Mouse (Mus musculus): ENCODE results near the gene Slc25a29.
A peak's percentile ranks its signal among the peaks of the same experiment; 100 is the strongest.

Slc25a29 gene

DNA sequence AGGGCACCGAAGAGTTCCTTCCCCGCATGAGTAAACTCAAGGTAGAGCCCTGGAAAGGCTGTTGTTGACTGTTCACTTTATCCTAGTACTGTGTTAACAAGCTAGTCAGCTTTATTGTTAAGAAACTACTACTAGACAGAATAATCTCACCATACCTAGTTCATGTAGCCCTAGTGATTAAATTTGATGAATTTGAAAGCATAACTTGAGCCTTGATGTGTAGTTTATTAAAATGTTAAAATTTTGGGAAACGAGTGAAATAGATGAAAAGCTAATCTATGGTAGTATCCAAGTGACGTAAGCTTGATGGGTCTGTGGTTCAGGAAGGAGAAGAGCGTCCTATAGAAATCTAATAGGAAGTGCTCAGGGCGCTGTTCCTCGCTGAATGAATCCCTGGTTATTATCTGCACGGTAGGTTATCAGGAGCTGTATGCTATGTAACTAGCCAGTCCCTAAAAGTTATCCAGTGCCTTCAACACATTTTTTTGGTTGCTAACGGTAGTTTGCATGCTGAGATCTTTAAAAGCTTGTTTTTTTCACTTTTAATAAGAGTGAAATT is 40.6 kb downstream of the Slc25a29 start:
- no peak for DNase-seq (ENCODE audit: low read depth, low spot score)

DNA sequence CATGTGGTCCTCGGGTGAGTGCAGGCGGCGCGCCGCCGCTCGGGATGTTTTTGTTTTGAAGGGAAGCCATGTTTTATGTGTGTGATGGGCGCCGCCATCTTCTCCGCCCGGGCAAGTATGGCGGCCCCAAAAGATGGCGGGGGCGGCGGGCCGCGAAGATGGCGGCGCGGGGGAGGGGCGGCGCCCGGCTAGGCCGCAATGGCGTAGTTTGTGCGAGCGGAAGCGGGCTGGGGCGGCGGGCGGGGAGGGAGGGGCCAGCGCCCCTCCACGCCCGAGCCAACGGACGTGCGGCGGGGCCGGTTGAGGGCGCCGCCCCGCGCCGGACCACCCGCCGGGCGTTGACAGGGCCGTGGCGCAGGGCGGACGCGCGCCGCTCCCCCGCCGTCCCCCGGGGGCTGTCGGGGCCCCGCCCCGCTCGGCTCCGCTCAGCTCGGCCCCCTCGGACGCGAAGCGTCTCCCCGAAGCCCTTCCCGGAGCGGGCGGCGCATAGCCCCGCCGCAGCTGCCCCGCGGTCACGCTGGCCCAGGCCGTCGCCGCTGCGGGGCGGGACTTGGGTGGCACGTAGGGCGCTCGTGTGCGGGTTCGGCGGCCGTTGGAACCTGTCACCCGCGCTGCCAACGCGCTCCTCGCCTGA is 41.5 kb downstream of the Slc25a29 start:
- peak; percentile 43 for DNase-seq (ENCODE audit: low read depth, low spot score)

DNA sequence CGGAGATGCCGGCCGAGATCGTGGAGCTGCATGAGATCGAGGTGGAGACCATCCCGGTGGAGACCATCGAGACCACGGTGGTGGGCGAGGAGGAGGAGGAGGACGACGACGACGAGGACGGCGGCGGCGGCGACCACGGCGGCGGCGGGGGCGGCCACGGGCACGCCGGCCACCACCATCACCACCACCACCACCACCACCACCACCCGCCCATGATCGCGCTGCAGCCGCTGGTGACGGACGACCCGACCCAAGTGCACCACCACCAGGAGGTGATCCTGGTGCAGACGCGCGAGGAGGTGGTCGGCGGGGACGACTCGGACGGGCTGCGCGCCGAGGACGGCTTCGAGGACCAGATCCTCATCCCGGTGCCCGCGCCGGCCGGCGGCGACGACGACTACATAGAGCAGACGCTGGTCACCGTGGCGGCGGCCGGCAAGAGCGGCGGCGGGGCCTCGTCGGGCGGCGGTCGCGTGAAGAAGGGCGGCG is 42.2 kb downstream of the Slc25a29 start:
- no peak for DNase-seq (ENCODE audit: low read depth, low spot score)

DNA sequence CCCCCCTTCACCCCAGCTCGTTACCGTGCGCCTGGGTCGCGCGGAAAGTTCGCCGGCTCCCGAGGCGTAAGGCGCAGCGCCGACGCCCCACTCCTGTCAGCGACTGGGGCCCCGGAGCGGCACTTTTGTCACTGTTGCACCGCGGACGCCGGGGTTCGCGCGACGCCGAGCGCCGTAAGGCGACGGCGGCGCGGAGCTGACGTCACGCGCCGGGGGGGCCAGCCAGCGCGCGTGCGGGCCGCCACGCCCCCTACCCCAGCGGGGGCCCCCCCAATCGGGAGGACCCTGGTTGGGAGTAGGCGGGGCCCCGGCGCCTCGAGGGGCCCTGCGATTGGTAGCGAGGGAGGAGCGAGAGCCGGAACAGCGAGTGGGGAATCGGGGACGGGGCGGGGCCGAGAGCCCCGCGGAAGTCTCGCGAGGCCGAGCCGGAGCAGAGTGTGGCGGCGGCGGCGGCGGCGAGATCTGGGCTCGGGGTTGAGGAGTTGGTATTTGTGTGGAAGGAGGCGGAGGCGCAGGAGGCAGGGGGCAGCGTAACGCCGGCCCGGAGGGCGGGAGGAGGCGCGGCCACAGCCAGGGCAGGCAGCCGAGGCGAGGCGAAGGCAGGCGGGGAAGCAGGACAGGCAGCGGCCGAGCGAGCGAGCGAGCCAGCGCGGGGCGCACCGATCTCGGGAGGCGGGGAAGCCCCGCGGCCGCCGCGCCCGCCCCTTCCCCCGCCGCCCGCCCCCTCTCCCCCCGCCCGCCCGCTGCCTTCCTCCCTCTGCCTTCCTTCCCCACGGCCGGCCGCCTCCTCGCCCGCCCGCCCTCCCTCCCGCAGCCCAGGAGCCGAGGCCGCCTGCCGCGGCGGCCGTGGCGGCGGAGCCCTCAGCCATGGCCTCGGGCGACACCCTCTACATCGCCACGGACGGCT is 42.9 kb downstream of the Slc25a29 start, which contains the start of gene Yy1:
Gene Yy1, plus strand, starts transcription at position 428 of the 907 bp plus-strand sequence.
- peak; percentile 97 for DNase-seq (ENCODE audit: low read depth, low spot score)

DNA sequence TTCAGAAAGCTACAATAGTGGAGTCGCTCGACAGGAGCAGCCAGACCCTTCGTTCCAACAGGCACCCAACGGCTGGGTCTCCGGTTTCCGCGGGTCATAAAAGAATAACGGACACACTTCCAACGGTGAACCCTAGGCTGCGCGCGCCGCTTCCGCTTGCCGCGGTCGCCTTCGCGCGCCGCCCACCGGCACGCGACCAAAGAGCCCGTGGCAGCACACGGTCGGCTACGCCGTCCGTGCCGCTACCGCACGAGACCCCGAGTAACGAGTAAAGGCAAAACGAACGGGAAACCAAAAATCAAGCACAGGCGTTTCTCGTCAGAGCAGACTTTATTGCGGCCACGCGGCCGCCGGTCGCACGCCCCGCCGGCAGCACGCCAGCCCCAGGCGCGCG is 43.5 kb downstream of the Slc25a29 start:
- DNase-seq (ENCODE audit: low read depth, low spot score) = peak; percentile 61

DNA sequence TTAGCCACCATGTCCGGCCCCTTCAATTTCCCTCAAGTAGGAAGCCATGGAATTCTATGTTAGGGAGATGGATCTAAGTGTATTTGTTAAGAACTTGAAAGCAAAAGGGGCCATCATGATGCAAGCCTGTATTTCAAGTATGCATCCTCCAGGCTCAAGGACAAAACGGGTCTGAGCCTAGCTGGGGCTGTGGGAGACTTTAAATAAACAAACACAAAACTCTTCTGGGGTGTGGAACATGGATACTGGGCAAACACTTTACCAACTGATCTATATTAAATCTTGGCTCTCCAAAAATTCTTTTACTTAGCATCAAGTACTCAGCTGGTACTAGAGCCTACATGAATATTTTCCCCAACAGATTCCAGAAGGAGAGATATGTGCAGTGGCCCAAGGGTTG is 48.4 kb downstream of the Slc25a29 start:
- DNase-seq (ENCODE audit: low read depth, low spot score) = no peak

DNA sequence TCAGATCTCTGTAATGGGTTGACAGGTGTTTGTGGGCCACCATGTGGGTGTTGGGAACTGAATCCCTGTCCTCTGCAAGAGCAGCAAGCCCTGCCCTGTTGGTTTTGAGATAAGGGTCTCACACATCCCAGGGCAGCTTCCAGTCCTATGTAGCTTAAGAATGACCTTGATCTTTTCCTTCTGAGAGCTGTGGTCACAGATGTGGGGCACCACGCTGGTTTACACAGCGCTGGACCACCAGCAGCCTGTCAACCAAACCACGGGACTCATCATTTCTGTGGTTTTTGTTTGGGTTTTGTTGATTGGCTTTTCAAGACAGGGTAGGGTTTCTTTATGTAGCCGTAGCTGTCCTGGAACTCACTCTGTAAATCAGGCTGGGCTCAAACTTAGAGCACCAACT is 50.5 kb downstream of the Slc25a29 start:
- DNase-seq (ENCODE audit: low read depth, low spot score) = no peak

DNA sequence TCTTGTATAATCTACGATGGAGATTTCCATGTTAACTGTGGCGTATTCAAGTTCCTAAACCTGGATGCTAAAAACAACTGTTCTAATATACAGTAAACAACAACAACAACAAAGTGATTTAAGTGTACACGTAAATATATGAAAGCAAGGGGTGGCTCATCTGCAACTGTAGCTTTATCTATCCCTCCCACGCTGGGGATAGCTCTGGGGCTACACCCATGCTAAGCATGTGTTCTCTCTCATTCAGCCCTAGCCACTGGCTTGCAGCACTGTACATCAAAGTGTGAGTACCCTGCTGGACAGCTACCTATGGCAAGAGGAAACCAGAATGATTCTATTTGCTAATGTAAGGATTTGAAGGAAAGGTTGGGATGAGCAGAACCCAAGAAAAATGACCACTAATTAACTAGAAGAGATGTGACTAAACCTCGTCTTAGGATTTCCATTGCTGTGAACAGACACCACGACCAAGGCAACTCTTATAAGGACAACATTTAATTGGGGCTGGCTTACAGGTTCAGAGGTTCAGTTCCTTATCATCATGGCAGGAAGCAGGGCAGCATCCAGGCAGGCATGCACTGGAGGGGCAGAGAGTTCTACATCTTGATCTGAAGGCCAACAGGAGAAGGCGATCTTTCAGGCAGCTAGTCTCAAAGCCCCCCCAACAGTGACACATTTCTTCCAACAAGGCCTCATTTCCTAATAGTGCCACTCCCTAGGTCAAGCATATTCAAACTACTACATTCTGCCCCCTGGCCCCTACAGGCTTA is 55.4 kb downstream of the Slc25a29 start:
- no peak for DNase-seq (ENCODE audit: low read depth, low spot score)
